Mouse (Mus musculus) liver, adult 2 months (tissue): Measurements from ENCODE around the gene Elmo2. TPM values are rescaled to one million over a fixed set of nuclear protein-coding genes. Genes with fewer than 3 reads are reported as not detected.

Experiments
- DNase-seq: peaks from one replicate; pipeline ENCODE4 v3.0.0-alpha.2; 2011; ENCODE audit warnings: low read depth, low spot score; ENCODE audit errors: extremely low read depth
- H3K27ac ChIP-seq: fragments of 200-500 bp; replicated peaks from 2 replicates; pipeline ENCODE4 v1.5.1; 2012; ENCODE audit warnings: low read depth, mild to moderate bottlenecking, control low read depth, inconsistent platforms, low read length; ENCODE audit not compliant: insufficient read depth
- H3K27me3 ChIP-seq: fragments of 200-500 bp; 2 replicates; pipeline ENCODE4 v1.6.1; 2012; ENCODE audit warnings: mild to moderate bottlenecking, moderate library complexity, low read length, inconsistent platforms; ENCODE audit not compliant: control insufficient read depth, insufficient read depth
- H3K36me3 ChIP-seq: fragments of 200-500 bp; 2 replicates; pipeline ENCODE4 v1.6.1; 2012; ENCODE audit warnings: low read length, inconsistent platforms; ENCODE audit not compliant: control insufficient read depth, insufficient read depth
- H3K4me1 ChIP-seq: fragments of 200-500 bp; 2 replicates; pipeline ENCODE4 v1.6.1; 2011; ENCODE audit warnings: low read length; ENCODE audit not compliant: control insufficient read depth, insufficient read depth
- H3K4me3 ChIP-seq: fragments of 200-500 bp; 2 replicates; pipeline ENCODE4 v1.5.1; 2011; ENCODE audit warnings: low read depth, mild to moderate bottlenecking, control low read depth, low read length, moderate library complexity; ENCODE audit not compliant: insufficient read depth
- H3K79me2 ChIP-seq: fragments of 200-500 bp; 2 replicates; pipeline ENCODE4 v1.6.1; 2012; ENCODE audit warnings: inconsistent platforms, mild to moderate bottlenecking, low read length, moderate library complexity; ENCODE audit not compliant: control insufficient read depth, insufficient read depth
- H3K9ac ChIP-seq: fragments of 200-500 bp; 2 replicates; pipeline ENCODE4 v1.6.1; 2012; ENCODE audit warnings: low read depth, mild to moderate bottlenecking, control low read depth, inconsistent platforms, low read length
- CTCF ChIP-seq: fragments of 200-500 bp; IDR thresholded peaks from 2 replicates; pipeline ENCODE4 v1.5.1; 2011; ENCODE audit warnings: low read depth, low read length, control low read depth
- POLR2A ChIP-seq: fragments of 200-500 bp; IDR thresholded peaks from 2 replicates; pipeline ENCODE4 v1.6.1; 2011; ENCODE audit warnings: low read length, control low read depth; ENCODE audit not compliant: insufficient read depth; ENCODE audit errors: extremely low read depth
- WGBS: fragments of 180-500 bp; shearing (Covaris S2); methylation state at CpG from one replicate; pipeline ENCODE4 v1.1.7; 2018; 5-methylcytosine and 5-hydroxymethylcytosine counted together
- polyA plus RNA-seq: library from polyadenylated mRNA; depleted of rRNA; stranded (reverse); fragments of >200 nt; gene quantifications from 2 replicates; pipeline ENCODE4 v1.2.3, GENCODE M21; 2012
- total RNA-seq: library from RNA; depleted of rRNA; stranded (reverse); fragments of >200 nt; gene quantifications from 2 replicates; pipeline ENCODE4 v1.2.3, GENCODE M21; 2014

Elmo2 gene
- total and polyA plus RNA-seq, 2 experiments, result 5.2 to 17.5 TPM

GRCm38 (mm10) chr2:165351828-165352513, 25.7 kb upstream of the Elmo2 start:
- Histone ChIP-seq H3K27ac (no peak overlapping the region), H3K27me3 (peaks cover 6% of the 10 kb centered on the region; the same call in 1 of the 2 replicates), H3K9ac (no peak overlapping the region), H3K79me2 (no peaks in the 10 kb centered on the region), H3K4me1 (no peaks in the 10 kb centered on the region), H3K4me3 (no peak overlapping the region), H3K36me3 (no peaks in the 10 kb centered on the region)
- TF ChIP-seq CTCF (no peak), POLR2A (no peak)
- 88% methylated on average over 20 of the region's 20 CpGs for WGBS
- DNase-seq, result no peak

DNA sequence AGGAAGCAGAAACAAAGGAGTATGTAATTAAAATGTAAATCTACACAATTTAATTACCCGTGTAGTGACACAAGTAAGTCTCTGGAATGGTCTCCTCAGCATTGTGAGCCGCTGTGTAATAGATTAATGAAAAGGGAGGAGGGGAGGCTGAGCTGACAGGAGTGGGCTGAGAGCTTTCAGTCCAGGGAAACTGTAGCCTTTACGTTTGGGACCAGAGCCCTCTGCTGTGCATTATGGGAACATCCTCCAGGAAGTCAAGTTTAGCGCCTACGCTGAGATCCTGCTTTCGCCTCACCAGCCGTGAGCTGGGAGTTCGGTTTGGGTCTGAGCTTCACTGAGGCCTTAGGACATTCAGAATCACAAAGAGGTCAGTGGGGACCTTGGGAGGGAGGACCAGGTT, 23.2 kb upstream of the Elmo2 start:
- no peaks in the 10 kb centered on the region for H3K36me3 ChIP-seq
- H3K79me2 ChIP-seq, result no peaks in the 10 kb centered on the region
- 38% methylated on average over 8 of the region's 8 CpGs for WGBS
- no peaks in the 10 kb centered on the region for H3K4me1 ChIP-seq
- H3K27me3 ChIP-seq, result peaks cover 6% of the 10 kb centered on the region; the same call in 1 of the 2 replicates
- H3K4me3 ChIP-seq, result no peak overlapping the region
- no peak for DNase-seq
- TF ChIP-seq CTCF (no peak), POLR2A (no peak)
- no peak overlapping the region for H3K9ac ChIP-seq
- H3K27ac ChIP-seq, result no peak overlapping the region

GRCm38 (mm10) chr2:165346180-165346579, 19.9 kb upstream of the Elmo2 start:
- H3K27ac ChIP-seq, result no peak overlapping the region
- TF ChIP-seq POLR2A, result no peak
- TF ChIP-seq CTCF, result no peak
- H3K79me2 ChIP-seq, result no peaks in the 10 kb centered on the region
- no peaks in the 10 kb centered on the region for H3K36me3 ChIP-seq
- DNase-seq, result no peak
- H3K27me3 ChIP-seq, result no peaks in the 10 kb centered on the region
- H3K9ac ChIP-seq, result no peak overlapping the region
- WGBS, result 88% methylated on average over 5 of the region's 5 CpGs
- H3K4me3 ChIP-seq, result no peak overlapping the region
- H3K4me1 ChIP-seq, result no peaks in the 10 kb centered on the region

- Histone ChIP-seq H3K79me2 (no peaks in the 10 kb centered on the region), H3K36me3 (no peaks in the 10 kb centered on the region), H3K27me3 (no peaks in the 10 kb centered on the region), H3K4me1 (no peaks in the 10 kb centered on the region), H3K4me3 (no peak overlapping the region), H3K27ac (no peak overlapping the region), H3K9ac (no peak overlapping the region)
- 43% methylated on average over 3 of the region's 3 CpGs for WGBS
- DNase-seq, result peak; percentile 49
- TF ChIP-seq CTCF, result peak; percentile 77
- TF ChIP-seq POLR2A, result no peak
These were observed 10.9 kb upstream of the Elmo2 start for GRCm38 (mm10) chr2:165337191-165337590.

DNA sequence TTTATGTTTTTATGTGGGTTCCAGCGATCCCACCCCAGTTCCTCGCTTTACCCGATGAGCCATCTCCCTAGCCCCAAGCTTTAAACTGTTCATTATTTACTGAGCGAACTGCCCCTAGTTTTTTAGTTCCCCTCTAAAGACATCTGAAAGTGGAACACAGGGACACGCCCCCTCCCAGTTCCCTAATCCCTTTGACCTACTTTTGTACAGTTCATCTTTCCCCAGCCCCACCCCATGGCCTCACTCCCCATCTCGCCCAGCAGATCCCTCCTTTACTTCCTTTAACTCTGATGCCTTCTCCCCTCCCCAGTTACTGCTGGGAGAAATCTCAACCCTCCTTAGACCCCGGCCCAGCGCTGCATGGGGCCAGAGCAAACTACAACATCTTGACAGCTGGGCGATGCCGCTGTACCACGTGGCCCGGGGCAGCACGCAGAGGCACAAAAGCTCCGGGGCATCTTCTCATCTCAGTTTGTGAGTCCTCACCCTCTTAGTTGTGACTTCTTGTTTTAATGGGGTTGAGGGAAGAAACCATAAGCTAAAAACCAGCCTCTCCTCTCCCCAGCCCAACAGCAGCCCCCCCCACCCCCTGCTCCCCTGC, 6.4 kb upstream of the Elmo2 start:
- Histone ChIP-seq H3K4me3 (no peak overlapping the region; the same call in 1 of the 2 replicates), H3K4me1 (no peaks in the 10 kb centered on the region), H3K36me3 (no peaks in the 10 kb centered on the region), H3K79me2 (no peaks in the 10 kb centered on the region), H3K27ac (no peak overlapping the region), H3K27me3 (no peaks in the 10 kb centered on the region), H3K9ac (no peak overlapping the region)
- DNase-seq, result peak; percentile 40
- no peak for TF ChIP-seq CTCF
- WGBS, result 66% methylated on average over 14 of the region's 14 CpGs

GRCm38 (mm10) chr2:165329703-165330102, 3.4 kb upstream of the Elmo2 start:
- TF ChIP-seq POLR2A (no peak), CTCF (no peak)
- no peak overlapping the region for H3K4me3 ChIP-seq
- H3K27me3 ChIP-seq, result no peaks in the 10 kb centered on the region
- H3K27ac ChIP-seq, result no peak overlapping the region
- 12% methylated on average over 3 of the region's 3 CpGs for WGBS
- DNase-seq, result no peak
- no peak overlapping the region for H3K9ac ChIP-seq
- peaks cover 10% of the 10 kb centered on the region; the same call in 1 of the 2 replicates for H3K4me1 ChIP-seq
- H3K79me2 ChIP-seq, result peaks cover 13% of the 10 kb centered on the region; the same call in 1 of the 2 replicates
- no peaks in the 10 kb centered on the region for H3K36me3 ChIP-seq
